Mouse (Mus musculus): ENCODE results near the gene H2al1m. TPM values are rescaled to one million over a fixed set of nuclear protein-coding genes. Genes with fewer than 3 reads are reported as not detected.

The H2al1m gene
- polyA plus RNA-seq (2017; shearing (Covaris generic)), result not detected

GRCm38 (mm10) chrX:9283464-9283863 is at the start of gene H2al1m:
H2al1m (plus strand) TSS chrX:9283764.

GRCm38 (mm10) chrX:9256766-9257165 is 26.8 kb upstream of the H2al1m start, which contains the start of gene Gm14862:
Gm14862 (minus strand) TSS chrX:9256899.

GRCm38 (mm10) chrX:9272460-9273361 is 10.9 kb upstream of the H2al1m start, which contains the start of gene Xk:
Xk (plus strand) TSS chrX:9272756.

Other genes starting within 250 kb of the H2al1m start
- not detected for gene Fthl17f, start 220.7 kb upstream of the H2al1m start, polyA plus RNA-seq (2017; shearing (Covaris generic))
- not detected for gene 4930402K13Rik, start 179.2 kb upstream of the H2al1m start, polyA plus RNA-seq (2017; shearing (Covaris generic))
- gene Lancl3, start 83.9 kb upstream of the H2al1m start, polyA plus RNA-seq (2017; shearing (Covaris generic)), result 0.23 TPM
- gene Gm14862, start 26.9 kb upstream of the H2al1m start, polyA plus RNA-seq (2017; shearing (Covaris generic)), result 0.31 TPM
- 2.4 TPM for gene Xk, start 11.0 kb upstream of the H2al1m start, polyA plus RNA-seq (2017; shearing (Covaris generic))
- gene H2al1k, start 66.9 kb downstream of the H2al1m start, polyA plus RNA-seq (2017; shearing (Covaris generic)), result 0.71 TPM
- gene Cybb, start 204.0 kb downstream of the H2al1m start, polyA plus RNA-seq (2017; shearing (Covaris generic)), result 20.3 TPM

All from CD4-positive, CD25-positive, alpha-beta regulatory T cell (primary cell).